Mouse (Mus musculus): ENCODE results near the gene Shank2. TPM values are rescaled to one million over a fixed set of nuclear protein-coding genes. Genes with fewer than 3 reads are reported as not detected.

Gene Shank2
- polyA plus RNA-seq, 1 experiment from 2014 or later, result 2.6 TPM

DNA sequence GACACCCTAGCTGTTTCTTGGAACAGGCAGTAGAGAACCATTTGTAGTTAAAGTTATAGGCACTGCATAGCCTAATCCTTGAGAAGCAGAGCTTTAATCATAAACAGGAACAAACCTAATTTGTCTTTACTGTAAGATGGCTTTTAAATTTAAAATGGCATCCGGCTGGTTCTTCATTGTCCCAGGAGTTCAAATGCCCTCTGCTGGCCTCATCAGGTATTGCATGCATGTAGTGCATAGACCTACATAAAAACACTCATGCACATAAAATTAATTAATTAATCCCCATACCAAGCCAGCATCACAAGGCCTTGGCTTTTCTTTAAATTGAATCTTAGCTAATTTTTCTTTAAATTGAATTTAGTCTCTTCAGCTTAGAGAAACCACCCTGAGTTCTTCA is 76.9 kb downstream of the Shank2 start:
- no peak overlapping the region for H3K9ac ChIP-seq
- no peak for ATAC-seq (replicated peaks; ENCODE audit: low FRiP score)
- WGBS, result 84% methylated on average over 1 of the region's 1 CpGs
- no peaks in the 10 kb centered on the region for H3K9me3 ChIP-seq (replicated peaks)
- H3K4me1 ChIP-seq, result no peaks in the 10 kb centered on the region
- no peak overlapping the region for H3K4me2 ChIP-seq
- no peak overlapping the region for H3K4me3 ChIP-seq (replicated peaks)
- no peak overlapping the region for H3K27ac ChIP-seq
- H3K27me3 ChIP-seq, result no peaks in the 10 kb centered on the region
- H3K36me3 ChIP-seq, result no peaks in the 10 kb centered on the region

DNA sequence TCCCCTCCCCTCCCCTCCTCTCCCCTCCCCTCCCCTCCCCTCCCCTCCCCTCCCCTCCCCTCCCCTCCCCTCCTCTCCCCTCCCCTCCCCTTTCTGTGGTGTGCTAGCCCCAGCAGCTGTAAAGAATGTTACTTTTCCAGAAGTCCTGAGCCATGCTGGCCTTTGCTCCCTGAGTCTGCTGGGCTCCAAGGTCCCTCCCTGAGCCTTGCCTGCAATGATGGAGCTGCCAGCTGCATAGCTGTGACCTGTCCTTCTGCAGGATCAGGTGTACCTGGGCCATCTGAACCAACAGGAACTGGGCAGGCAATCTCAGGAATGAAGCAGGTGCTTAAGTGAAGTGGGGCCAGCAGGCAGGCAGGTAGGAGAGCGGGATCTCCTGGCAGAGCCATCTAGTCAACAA is 78.1 kb downstream of the Shank2 start:
- no peak overlapping the region for H3K27ac ChIP-seq
- H3K36me3 ChIP-seq, result no peaks in the 10 kb centered on the region
- ATAC-seq (replicated peaks; ENCODE audit: low FRiP score), result no peak
- no peaks in the 10 kb centered on the region for H3K9me3 ChIP-seq (replicated peaks)
- no peaks in the 10 kb centered on the region for H3K27me3 ChIP-seq
- H3K4me1 ChIP-seq, result no peaks in the 10 kb centered on the region
- H3K4me3 ChIP-seq (replicated peaks), result no peak overlapping the region
- no peak overlapping the region for H3K4me2 ChIP-seq
- 92% methylated on average over 1 of the region's 1 CpGs for WGBS
- H3K9ac ChIP-seq, result no peak overlapping the region

DNA sequence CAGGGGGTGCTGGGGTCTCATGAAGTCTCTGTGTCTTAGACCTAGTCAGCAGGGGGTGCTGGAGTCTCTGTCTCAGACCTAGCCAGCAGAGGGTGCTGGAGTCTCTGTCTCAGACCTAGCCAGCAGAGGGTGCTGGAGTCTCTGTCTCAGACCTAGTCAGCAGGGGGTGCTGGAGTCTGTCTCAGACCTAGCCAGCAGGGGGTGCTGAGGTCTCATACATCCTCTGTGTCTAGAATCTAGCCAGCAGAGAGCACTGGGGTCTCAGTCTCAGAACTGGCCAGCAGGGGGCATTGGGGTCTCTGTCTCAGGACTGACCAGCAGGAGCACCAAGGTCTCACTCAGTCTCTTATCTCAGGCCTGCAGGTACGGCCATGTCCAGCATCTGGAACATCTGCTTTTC is 79.7 kb downstream of the Shank2 start:
- no peaks in the 10 kb centered on the region for H3K4me1 ChIP-seq
- no peaks in the 10 kb centered on the region for H3K27me3 ChIP-seq
- WGBS, result 76% methylated on average over 1 of the region's 1 CpGs
- H3K9ac ChIP-seq, result no peak overlapping the region
- no peak for ATAC-seq (replicated peaks; ENCODE audit: low FRiP score)
- no peak overlapping the region for H3K27ac ChIP-seq
- no peak overlapping the region for H3K4me3 ChIP-seq (replicated peaks)
- no peak overlapping the region for H3K4me2 ChIP-seq
- H3K9me3 ChIP-seq (replicated peaks), result no peaks in the 10 kb centered on the region
- no peaks in the 10 kb centered on the region for H3K36me3 ChIP-seq

DNA sequence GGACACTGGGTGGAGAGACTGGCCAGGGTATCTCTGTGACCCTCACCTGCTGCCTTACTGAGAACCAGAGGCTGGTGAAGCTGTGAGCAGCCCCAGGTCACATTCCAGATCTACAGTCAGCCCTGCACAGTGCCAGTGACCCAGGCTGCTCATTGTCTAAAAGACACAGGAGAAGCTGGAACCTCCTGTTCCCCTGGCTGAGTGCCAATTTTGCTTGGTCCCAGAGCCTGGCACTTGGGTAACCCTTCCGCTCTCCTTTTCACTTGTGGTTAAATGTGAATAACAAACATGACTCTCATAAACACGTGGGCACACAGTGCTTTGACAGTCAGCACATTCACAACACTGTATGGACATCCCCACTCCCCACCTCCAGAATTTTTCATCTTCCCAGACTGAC is 80.2 kb downstream of the Shank2 start:
- ATAC-seq (replicated peaks; ENCODE audit: low FRiP score), result no peak
- Histone ChIP-seq H3K4me3 (replicated peaks) (no peak overlapping the region), H3K27me3 (no peaks in the 10 kb centered on the region), H3K27ac (no peak overlapping the region), H3K9me3 (replicated peaks) (no peaks in the 10 kb centered on the region), H3K36me3 (no peaks in the 10 kb centered on the region), H3K4me2 (no peak overlapping the region), H3K9ac (no peak overlapping the region), H3K4me1 (no peaks in the 10 kb centered on the region)
- 82% methylated on average over 2 of the region's 2 CpGs for WGBS

- H3K36me3 ChIP-seq, result no peaks in the 10 kb centered on the region
- no peak overlapping the region for H3K27ac ChIP-seq
- 53% methylated on average over 2 of the region's 2 CpGs for WGBS
- ATAC-seq (replicated peaks; ENCODE audit: low FRiP score), result no peak
- no peak overlapping the region for H3K9ac ChIP-seq
- no peak overlapping the region for H3K4me2 ChIP-seq
- H3K4me1 ChIP-seq, result no peaks in the 10 kb centered on the region
- H3K27me3 ChIP-seq, result no peaks in the 10 kb centered on the region
- no peaks in the 10 kb centered on the region for H3K9me3 ChIP-seq (replicated peaks)
- H3K4me3 ChIP-seq (replicated peaks), result no peak overlapping the region
Observed at GRCm38 (mm10) chr7:144087277-144087676, 85.5 kb downstream of the Shank2 start.

GRCm38 (mm10) chr7:144094132-144094531 is 92.4 kb downstream of the Shank2 start:
- Histone ChIP-seq H3K4me1 (no peaks in the 10 kb centered on the region), H3K27me3 (no peaks in the 10 kb centered on the region), H3K9ac (no peak overlapping the region), H3K27ac (no peak overlapping the region), H3K4me2 (no peak overlapping the region), H3K9me3 (replicated peaks) (no peaks in the 10 kb centered on the region), H3K4me3 (replicated peaks) (no peak overlapping the region), H3K36me3 (no peaks in the 10 kb centered on the region)
- WGBS, result 87% methylated on average over 12 of the region's 12 CpGs
- ATAC-seq (replicated peaks; ENCODE audit: low FRiP score), result no peak

DNA sequence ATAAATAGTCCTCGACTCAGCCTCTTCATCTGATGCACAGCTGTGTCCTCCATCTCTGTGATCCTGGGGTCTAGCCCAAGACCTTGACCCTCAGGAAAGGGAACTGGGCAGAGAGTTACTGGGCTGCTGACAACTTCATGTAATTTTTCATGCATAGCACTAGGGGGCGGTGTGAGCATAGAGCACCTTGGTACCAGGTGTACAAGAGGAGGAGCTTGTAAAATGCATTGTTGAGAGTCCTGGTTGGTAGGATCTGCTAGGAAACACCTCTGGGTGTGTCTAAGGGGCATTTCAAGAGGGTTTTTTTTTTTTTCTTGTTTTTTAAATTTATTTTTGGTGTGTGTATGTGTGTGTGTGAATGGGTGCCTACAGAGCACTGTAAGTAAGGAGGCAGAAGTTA is 95.6 kb downstream of the Shank2 start:
- H3K4me3 ChIP-seq (replicated peaks), result no peak overlapping the region
- peaks cover 5% of the 10 kb centered on the region; the same call in 1 of the 2 replicates for H3K4me1 ChIP-seq
- no peak for ATAC-seq (replicated peaks; ENCODE audit: low FRiP score)
- H3K27me3 ChIP-seq, result no peaks in the 10 kb centered on the region
- no peaks in the 10 kb centered on the region for H3K9me3 ChIP-seq (replicated peaks)
- WGBS, result 8% methylated on average over 2 of the region's 2 CpGs
- H3K36me3 ChIP-seq, result no peaks in the 10 kb centered on the region
- H3K27ac ChIP-seq, result no peak overlapping the region
- no peak overlapping the region for H3K9ac ChIP-seq
- no peak overlapping the region for H3K4me2 ChIP-seq

- Histone ChIP-seq H3K4me3 (replicated peaks) (no peak overlapping the region), H3K27ac (peak overlapping the region; percentile 41), H3K4me2 (no peak overlapping the region), H3K9ac (no peak overlapping the region), H3K4me1 (peaks cover 13% of the 10 kb centered on the region), H3K36me3 (0 out of 2 replicates have a peak, but pooled peaks cover 3% of the 10 kb centered on the region), H3K9me3 (replicated peaks) (no peaks in the 10 kb centered on the region), H3K27me3 (no peaks in the 10 kb centered on the region)
- ATAC-seq (replicated peaks; ENCODE audit: low FRiP score), result peak; percentile 80
- WGBS, result 39% methylated on average over 4 of the region's 4 CpGs
Observed at GRCm38 (mm10) chr7:144102222-144102980, 100.7 kb downstream of the Shank2 start.

DNA sequence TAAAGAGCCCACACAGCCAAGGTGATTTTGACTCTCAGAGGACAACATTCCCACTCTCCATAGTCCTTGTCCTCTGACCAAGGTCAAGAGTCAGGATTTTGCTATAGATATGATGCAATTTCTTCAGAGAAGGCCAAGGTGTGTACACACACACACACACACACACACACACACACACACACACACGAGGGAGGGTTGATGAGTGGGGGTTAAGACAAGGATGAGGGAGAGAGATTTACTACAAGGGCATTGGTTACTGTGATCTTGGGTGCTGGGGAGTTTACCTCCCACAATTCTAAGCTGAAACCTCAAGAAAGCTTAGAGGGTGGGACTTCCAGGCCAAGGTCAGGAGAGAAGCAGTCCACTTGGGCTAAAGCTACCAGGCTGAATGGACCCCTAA is 104.2 kb downstream of the Shank2 start:
- Histone ChIP-seq H3K9ac (no peak overlapping the region), H3K36me3 (0 out of 2 replicates have a peak, but pooled peaks cover 3% of the 10 kb centered on the region), H3K27me3 (no peaks in the 10 kb centered on the region), H3K4me1 (peaks cover 13% of the 10 kb centered on the region), H3K9me3 (replicated peaks) (no peaks in the 10 kb centered on the region), H3K4me3 (replicated peaks) (no peak overlapping the region), H3K4me2 (no peak overlapping the region), H3K27ac (no peak overlapping the region)
- ATAC-seq (replicated peaks; ENCODE audit: low FRiP score), result no peak
- 36% methylated on average over 1 of the region's 1 CpGs for WGBS

- ATAC-seq (replicated peaks; ENCODE audit: low FRiP score), result 0 out of 2 replicates have a peak, but pooled peaks have one; percentile 19
- Histone ChIP-seq H3K36me3 (0 out of 2 replicates have a peak, but pooled peaks cover 3% of the 10 kb centered on the region), H3K4me3 (replicated peaks) (no peak overlapping the region), H3K4me2 (no peak overlapping the region), H3K4me1 (peaks cover 17% of the 10 kb centered on the region), H3K27me3 (no peaks in the 10 kb centered on the region), H3K9me3 (replicated peaks) (no peaks in the 10 kb centered on the region), H3K9ac (no peak overlapping the region), H3K27ac (no peak overlapping the region)
- 35% methylated on average over 9 of the region's 9 CpGs for WGBS
Observed at GRCm38 (mm10) chr7:144106352-144107011, 104.8 kb downstream of the Shank2 start.

DNA sequence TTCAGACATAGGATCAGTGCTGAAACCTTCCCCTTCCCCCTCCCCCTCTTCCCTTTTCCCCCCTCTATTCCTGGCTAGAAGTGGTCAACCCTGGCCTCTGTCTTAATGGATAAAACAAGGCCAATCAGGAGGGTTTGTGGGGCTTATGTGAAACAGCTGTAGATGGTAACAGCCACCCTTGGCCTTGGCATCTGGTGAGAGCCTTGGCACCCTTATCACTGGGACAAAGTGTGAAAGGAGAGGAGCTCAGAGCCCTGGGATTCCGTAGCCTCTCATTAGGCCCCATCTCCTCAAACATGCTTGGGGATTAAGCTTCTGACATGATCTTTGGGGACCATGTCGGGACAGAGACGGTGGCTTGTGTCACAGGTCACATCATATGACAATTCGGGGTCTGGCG is 106.4 kb downstream of the Shank2 start:
- no peak overlapping the region for H3K4me2 ChIP-seq
- ATAC-seq (replicated peaks; ENCODE audit: low FRiP score), result no peak
- no peak overlapping the region for H3K27ac ChIP-seq
- H3K9me3 ChIP-seq (replicated peaks), result no peaks in the 10 kb centered on the region
- no peak overlapping the region for H3K4me3 ChIP-seq (replicated peaks)
- 88% methylated on average over 5 of the region's 5 CpGs for WGBS
- peaks cover 11% of the 10 kb centered on the region for H3K4me1 ChIP-seq
- no peaks in the 10 kb centered on the region for H3K27me3 ChIP-seq
- H3K36me3 ChIP-seq, result 0 out of 2 replicates have a peak, but pooled peaks cover 3% of the 10 kb centered on the region
- no peak overlapping the region for H3K9ac ChIP-seq

DNA sequence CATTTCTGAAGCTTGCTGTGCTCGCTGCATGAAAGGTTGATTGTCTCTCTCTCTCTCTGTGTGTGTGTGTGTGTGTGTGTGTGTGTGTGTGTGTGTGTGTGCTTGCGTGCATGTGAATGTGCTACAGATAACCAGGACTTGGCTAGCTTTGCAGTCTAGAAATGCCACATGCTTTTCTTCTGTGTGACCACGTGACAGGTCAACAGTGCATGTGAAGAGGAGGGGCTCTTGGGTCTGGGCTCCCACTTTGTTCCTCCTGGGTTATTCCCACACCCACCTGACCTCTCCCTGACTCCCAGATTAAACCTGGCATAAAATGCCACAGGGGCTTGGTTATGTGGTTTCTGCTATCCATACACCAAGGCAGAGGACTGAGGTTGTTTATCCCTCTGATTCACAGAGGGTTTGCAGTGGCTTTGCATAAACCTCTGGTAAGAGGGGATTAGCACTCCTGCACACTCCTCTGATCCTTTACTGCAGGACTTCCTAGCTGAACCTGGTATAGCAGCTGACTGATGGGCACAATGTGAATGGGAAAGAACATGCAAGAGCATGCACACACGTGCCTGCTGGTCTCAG is 109.4 kb downstream of the Shank2 start:
- Histone ChIP-seq H3K27me3 (no peaks in the 10 kb centered on the region), H3K4me2 (no peak overlapping the region), H3K27ac (no peak overlapping the region), H3K9me3 (replicated peaks) (no peaks in the 10 kb centered on the region), H3K4me3 (replicated peaks) (no peak overlapping the region), H3K4me1 (peaks cover 8% of the 10 kb centered on the region), H3K9ac (no peak overlapping the region), H3K36me3 (no peaks in the 10 kb centered on the region)
- no peak for ATAC-seq (replicated peaks; ENCODE audit: low FRiP score)
- WGBS, result 48% methylated on average over 4 of the region's 4 CpGs

Data from kidney, embryonic 15.5 days (tissue).